Mouse (Mus musculus) MEL (cell line): ENCODE measurements around the gene Dpysl4. TPM values are rescaled to one million over a fixed set of nuclear protein-coding genes. Genes with fewer than 3 reads are reported as not detected.

Experiments
- DNase-seq: peaks from one replicate; pipeline ENCODE4 v3.0.0; 2011; ENCODE audit warnings: low read depth, low spot score
- H3K27ac ChIP-seq: 2 replicates; pipeline ENCODE4 v1.5.1; 2012; ENCODE audit warnings: low read depth, mild to moderate bottlenecking, control low read depth, low read length, moderate library complexity; ENCODE audit not compliant: control insufficient read depth
- H3K27me3 ChIP-seq, 2 experiments: fragments of 150-350 bp in 1 of 2; sonication (generic) in 1 of 2; 2 replicates each; pipeline ENCODE4 v1.6.1; 2012; ENCODE audit warnings: low read length in 2 of 2, mild to moderate bottlenecking in 2 of 2, improper control_type of control experiment in 1 of 2, moderate library complexity in 1 of 2; ENCODE audit not compliant: insufficient read depth in 2 of 2, control insufficient read depth in 1 of 2
- H3K36me3 ChIP-seq, 2 experiments: 2 replicates each; pipeline ENCODE4 v1.6.1; 2012 to 2014; ENCODE audit warnings: low read length in 2 of 2, improper control_type of control experiment in 1 of 2, inconsistent platforms in 1 of 2, mild to moderate bottlenecking in 1 of 2; ENCODE audit not compliant: insufficient read depth in 2 of 2, control insufficient read depth in 1 of 2
- H3K4me1 ChIP-seq, 2 experiments: fragments of 150-350 bp in 1 of 2; sonication (generic) in 1 of 2; 2 replicates each; pipeline ENCODE4 v1.6.1; 2012; ENCODE audit warnings: low read length in 2 of 2, improper control_type of control experiment in 1 of 2, mild to moderate bottlenecking in 1 of 2; ENCODE audit not compliant: insufficient read depth in 2 of 2, control insufficient read depth in 1 of 2
- H3K4me3 ChIP-seq, 2 experiments: fragments of 150-350 bp in 1 of 2; sonication (generic) in 1 of 2; 2 replicates each; pipeline ENCODE4 v1.5.1; 2012; ENCODE audit warnings: low read depth in 2 of 2, low read length in 2 of 2, mild to moderate bottlenecking in 2 of 2, moderate library complexity in 2 of 2, control low read depth in 1 of 2, improper control_type of control experiment in 1 of 2; ENCODE audit not compliant: control insufficient read depth in 1 of 2, insufficient read depth in 1 of 2
- H3K79me2 ChIP-seq: 2 replicates; pipeline ENCODE4 v1.6.1; 2012; ENCODE audit warnings: mild to moderate bottlenecking, low read length, moderate library complexity; ENCODE audit not compliant: control insufficient read depth, poor library complexity, insufficient read depth
- H3K9ac ChIP-seq: 2 replicates; pipeline ENCODE4 v1.6.1; 2012; ENCODE audit warnings: low read depth, mild to moderate bottlenecking, control low read depth, low read length, moderate library complexity; ENCODE audit not compliant: control insufficient read depth, poor library complexity, severe bottlenecking
- H3K9me3 ChIP-seq: fragments of 150-350 bp; sonication (generic); replicated peaks from 2 replicates; pipeline ENCODE4 v1.6.1; 2012; ENCODE audit warnings: mild to moderate bottlenecking, low read length, improper control_type of control experiment, moderate library complexity; ENCODE audit not compliant: insufficient read depth
- EP300 ChIP-seq, 2 experiments: IDR thresholded peaks; 2 replicates each; pipeline ENCODE4 v1.6.1; 2011; ENCODE audit warnings: improper control_type of control experiment in 2 of 2, low read length in 2 of 2, low read depth in 1 of 2, mild to moderate bottlenecking in 1 of 2
- ETS1 ChIP-seq: IDR thresholded peaks from 2 replicates; pipeline ENCODE4 v1.6.1; 2012; ENCODE audit warnings: low read depth, mild to moderate bottlenecking, inconsistent platforms, low read length, improper control_type of control experiment, moderate library complexity
- HCFC1 ChIP-seq: IDR thresholded peaks from 2 replicates; pipeline ENCODE4 v1.6.1; 2012; ENCODE audit warnings: low read depth, mild to moderate bottlenecking, inconsistent platforms, low read length, improper control_type of control experiment, moderate library complexity
- MAZ ChIP-seq: IDR thresholded peaks from 2 replicates; pipeline ENCODE4 v1.6.1; 2012; ENCODE audit warnings: low read depth, mild to moderate bottlenecking, inconsistent platforms, low read length, improper control_type of control experiment
- MXI1 ChIP-seq: IDR thresholded peaks from 2 replicates; pipeline ENCODE4 v1.6.1; 2011; ENCODE audit warnings: mild to moderate bottlenecking, low read depth, low read length, improper control_type of control experiment
- MYB ChIP-seq: IDR thresholded peaks from 2 replicates; pipeline ENCODE4 v1.6.1; 2011; ENCODE audit warnings: mild to moderate bottlenecking, low read depth, low read length, improper control_type of control experiment
- MYC ChIP-seq: IDR thresholded peaks from 2 replicates; pipeline ENCODE4 v1.6.1; 2011; ENCODE audit warnings: low read depth, mild to moderate bottlenecking, low read length, improper control_type of control experiment, moderate library complexity
- NELFE ChIP-seq: IDR thresholded peaks from 2 replicates; pipeline ENCODE4 v1.6.1; 2011; ENCODE audit warnings: low read depth, low read length, improper control_type of control experiment
- POLR2A ChIP-seq, 2 experiments: IDR thresholded peaks; 2 replicates each; pipeline ENCODE4 v1.6.1; 2011 to 2012; ENCODE audit warnings: low read length in 2 of 2, mild to moderate bottlenecking in 2 of 2, control low read depth in 1 of 2, improper control_type of control experiment in 1 of 2, low read depth in 1 of 2, moderate library complexity in 1 of 2; ENCODE audit not compliant: control insufficient read depth in 1 of 2, insufficient read depth in 1 of 2, poor library complexity in 1 of 2
- POLR2AphosphoS5 ChIP-seq: IDR thresholded peaks from 2 replicates; pipeline ENCODE4 v1.6.1; 2012; ENCODE audit warnings: low read depth, borderline replicate concordance, mild to moderate bottlenecking, inconsistent platforms, low read length, moderate library complexity, mixed read lengths
- RCOR1 ChIP-seq: IDR thresholded peaks from 2 replicates; pipeline ENCODE4 v1.6.1; 2012; ENCODE audit warnings: low read depth, mild to moderate bottlenecking, inconsistent platforms, low read length, improper control_type of control experiment
- SIN3A ChIP-seq: IDR thresholded peaks from 2 replicates; pipeline ENCODE4 v1.6.1; 2012; ENCODE audit warnings: low read length, improper control_type of control experiment, inconsistent platforms
- TAL1 ChIP-seq: IDR thresholded peaks from 2 replicates; pipeline ENCODE4 v1.6.1; 2012; ENCODE audit warnings: mild to moderate bottlenecking, inconsistent platforms, low read length, moderate library complexity, mixed read lengths
- TCF12 ChIP-seq: IDR thresholded peaks from 2 replicates; pipeline ENCODE4 v1.6.1; 2014; ENCODE audit warnings: low read depth, mild to moderate bottlenecking, inconsistent platforms, low read length, improper control_type of control experiment, moderate library complexity
- UBTF ChIP-seq: IDR thresholded peaks from 2 replicates; pipeline ENCODE4 v1.6.1; 2012; ENCODE audit warnings: low read depth, mild to moderate bottlenecking, inconsistent platforms, low read length, improper control_type of control experiment, moderate library complexity, borderline replicate concordance; ENCODE audit not compliant: insufficient read depth
- USF1 ChIP-seq: IDR thresholded peaks from 2 replicates; pipeline ENCODE4 v1.6.1; 2014; ENCODE audit warnings: low read depth, mild to moderate bottlenecking, inconsistent platforms, low read length, improper control_type of control experiment, moderate library complexity
- USF2 ChIP-seq, 2 experiments: IDR thresholded peaks; 2 replicates each; pipeline ENCODE4 v1.6.1; 2011 to 2012; ENCODE audit warnings: improper control_type of control experiment in 2 of 2, low read length in 2 of 2, borderline replicate concordance in 1 of 2, inconsistent platforms in 1 of 2, low read depth in 1 of 2, mild to moderate bottlenecking in 1 of 2; ENCODE audit not compliant: insufficient read depth in 1 of 2
- ZC3H11A ChIP-seq: IDR thresholded peaks from 2 replicates; pipeline ENCODE4 v1.6.1; 2012; ENCODE audit warnings: low read depth, mild to moderate bottlenecking, inconsistent platforms, low read length, improper control_type of control experiment
- polyA plus RNA-seq, 2 experiments: library from polyadenylated mRNA; stranded (reverse) in 1 of 2; unstranded in 1 of 2; fragments of >175 nt in 1 of 2; fragments of >200 nt in 1 of 2; gene quantifications; 2 replicates each; pipeline versions ENCODE4 v1.2.1 to v1.2.4; 2012; ENCODE audit warnings: low replicate concordance in 2 of 2, low read depth in 1 of 2; ENCODE audit not compliant: insufficient read length in 2 of 2, insufficient read depth in 1 of 2, missing spikeins in 1 of 2
- total RNA-seq: library from RNA; depleted of rRNA; stranded (reverse); fragments of 300-350 nt; gene quantifications from 2 replicates; pipeline ENCODE4 v1.2.3, GENCODE M21; 2012

Dpysl4 gene
- total and polyA plus RNA-seq, 3 experiments = not detected

- Histone ChIP-seq H3K79me2 (no peaks in the 10 kb centered on the region), H3K9me3 (no peaks in the 10 kb centered on the region), H3K4me1 (no peaks in the 10 kb centered on the region), H3K36me3 (no peaks in the 10 kb centered on the region), H3K27me3 (no peaks in the 10 kb centered on the region), H3K27ac (no peak overlapping the region), H3K9ac (no peak overlapping the region), H3K4me3 (no peak overlapping the region)
- TF ChIP-seq MAZ (no peak), HCFC1 (no peak), TAL1 (no peak), MYB (no peak), ZC3H11A (no peak), MYC (no peak), NELFE (no peak), USF1 (no peak), UBTF (no peak), MXI1 (no peak), RCOR1 (no peak), POLR2A (IDR thresholded peaks at IDR 0.05; ENCODE audit: control insufficient read depth in 1 of 2, insufficient read depth in 1 of 2, low read depth in 1 of 2, low read length in 2 of 2, poor library complexity in 1 of 2) (no peak), SIN3A (no peak), EP300 (IDR thresholded peaks at IDR 0.05; ENCODE audit: low read depth in 1 of 2, low read length in 2 of 2) (no peak), POLR2AphosphoS5 (no peak), TCF12 (no peak)
- DNase-seq = no peak
Observed at GRCm38 (mm10) chr7:139096399-139096798, 10.6 kb downstream of the Dpysl4 start.

DNA sequence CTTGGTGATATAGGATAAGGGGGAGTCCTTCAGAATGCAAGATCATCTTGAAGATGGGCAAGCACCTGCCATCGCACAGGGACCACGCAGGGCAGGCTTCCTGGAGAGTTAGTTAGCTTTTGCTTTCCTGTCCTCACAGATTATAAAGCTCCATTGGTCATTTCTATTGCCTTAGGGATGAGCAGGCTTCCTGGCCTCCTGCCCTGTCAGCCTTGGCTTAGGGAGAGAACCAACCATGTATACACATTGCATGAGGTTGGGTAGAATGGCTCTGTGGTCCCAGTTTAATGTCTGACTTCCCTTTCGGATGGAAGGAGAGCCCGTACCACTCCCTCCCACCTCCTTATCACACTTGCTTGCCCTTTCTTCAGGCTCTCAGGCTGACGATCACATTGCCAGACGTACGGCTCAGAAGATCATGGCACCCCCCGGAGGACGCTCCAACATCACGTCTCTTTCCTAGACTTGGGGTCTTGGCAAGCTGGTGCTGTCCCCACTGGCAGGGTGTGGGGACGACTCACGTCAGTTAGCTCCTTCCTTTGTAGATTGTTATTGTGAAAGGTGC is 14.8 kb downstream of the Dpysl4 start:
- H3K9me3 ChIP-seq = no peaks in the 10 kb centered on the region
- no peak overlapping the region for H3K27ac ChIP-seq
- H3K79me2 ChIP-seq = no peaks in the 10 kb centered on the region
- TF ChIP-seq ETS1 (no peak), USF2 (IDR thresholded peaks at IDR 0.05; ENCODE audit: borderline replicate concordance in 1 of 2, insufficient read depth in 1 of 2, low read depth in 1 of 2, low read length in 2 of 2) (no peak), NELFE (no peak), MYC (no peak)
- no peak overlapping the region for H3K9ac ChIP-seq
- H3K4me3 ChIP-seq = no peak overlapping the region
- H3K4me1 ChIP-seq = no peaks in the 10 kb centered on the region
- no peak for DNase-seq
- H3K27me3 ChIP-seq = no peaks in the 10 kb centered on the region
- H3K36me3 ChIP-seq = no peaks in the 10 kb centered on the region
